Mouse (Mus musculus): ENCODE results near the gene Rnf10. TPM values are rescaled to one million over a fixed set of nuclear protein-coding genes. Genes with fewer than 3 reads are reported as not detected.

Gene Rnf10
- polyA plus RNA-seq, 1 experiment: 220 TPM

DNA sequence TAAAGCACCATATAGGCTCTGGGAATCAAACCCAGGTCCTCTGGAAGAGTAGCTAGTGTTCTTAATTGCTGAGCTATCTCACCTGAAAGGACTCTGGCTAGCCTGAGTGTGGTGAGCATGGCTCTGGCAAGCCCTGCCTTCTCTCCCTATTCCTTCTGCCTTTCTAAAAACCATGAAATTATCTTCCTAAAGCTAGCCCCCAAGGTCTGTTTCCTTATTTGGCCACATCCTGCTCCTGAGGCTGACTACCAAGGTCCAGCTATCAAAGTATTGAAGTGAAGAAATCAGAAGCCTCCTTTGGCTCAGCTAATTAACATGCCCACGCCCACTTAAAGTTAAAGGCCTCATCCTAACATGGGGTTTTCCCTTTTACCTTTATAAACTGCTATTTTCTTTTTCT is 2.1 kb upstream of the Rnf10 start:
- DNase-seq (ENCODE audit: low read depth): no peak
- no peak for TF ChIP-seq CTCF (IDR thresholded peaks at IDR 0.05; ENCODE audit: borderline replicate concordance, extremely low read depth, insufficient read depth, insufficient read length)
- TF ChIP-seq POLR2A (IDR thresholded peaks at IDR 0.05; ENCODE audit: borderline replicate concordance, extremely low read depth, insufficient read depth, insufficient read length, poor library complexity, severe bottlenecking): no peak

DNA sequence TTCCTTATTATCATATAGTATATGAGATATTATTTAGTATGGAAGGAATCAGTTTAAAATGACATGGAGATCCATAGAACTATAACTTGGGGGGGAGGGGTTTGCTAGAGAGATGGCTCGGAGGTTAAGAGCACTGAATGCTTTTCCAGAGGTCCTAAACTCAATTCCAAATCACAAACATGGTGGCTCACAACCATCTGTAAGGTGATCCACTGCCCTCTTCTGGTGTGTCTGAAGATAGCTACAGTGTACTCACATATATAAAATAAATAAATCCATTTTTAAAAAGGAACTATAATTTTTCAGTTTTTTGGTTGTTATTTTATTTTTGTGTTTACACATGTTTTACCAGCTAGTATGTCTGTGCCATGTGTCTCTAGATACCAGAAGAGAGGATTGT is 1.7 kb upstream of the Rnf10 start:
- TF ChIP-seq CTCF (IDR thresholded peaks at IDR 0.05; ENCODE audit: borderline replicate concordance, extremely low read depth, insufficient read depth, insufficient read length) (no peak), POLR2A (IDR thresholded peaks at IDR 0.05; ENCODE audit: borderline replicate concordance, extremely low read depth, insufficient read depth, insufficient read length, poor library complexity, severe bottlenecking) (no peak)
- DNase-seq (ENCODE audit: low read depth): no peak

DNA sequence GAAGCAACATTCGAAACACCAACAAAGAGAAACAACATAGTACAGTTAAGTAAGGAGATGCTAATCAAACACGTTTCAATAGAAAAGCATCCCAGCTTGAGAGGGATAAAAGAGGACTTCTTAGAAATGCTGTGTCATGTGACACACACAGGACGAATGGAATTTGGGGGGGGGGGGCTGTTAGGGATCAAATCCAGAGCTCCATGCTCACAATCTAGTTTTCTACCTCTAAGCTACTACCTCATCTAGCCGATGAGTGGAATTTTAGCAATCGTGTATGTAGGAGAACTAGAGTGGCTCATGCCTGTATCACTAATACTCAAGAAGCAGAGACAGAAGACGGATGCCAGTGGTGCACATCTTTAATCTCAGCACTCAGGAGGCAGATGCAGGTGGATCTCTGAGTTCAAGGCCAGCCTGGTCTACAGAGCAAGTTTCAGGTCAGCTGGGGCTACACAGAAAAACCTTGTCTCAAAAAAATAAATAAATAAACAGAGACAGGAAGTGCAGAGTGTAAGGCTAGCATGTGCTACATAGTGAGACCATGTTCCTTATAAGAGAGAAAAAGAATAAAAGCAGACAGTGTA is 944 bp upstream of the Rnf10 start:
- TF ChIP-seq POLR2A (IDR thresholded peaks at IDR 0.05; ENCODE audit: borderline replicate concordance, extremely low read depth, insufficient read depth, insufficient read length, poor library complexity, severe bottlenecking) (no peak), CTCF (IDR thresholded peaks at IDR 0.05; ENCODE audit: borderline replicate concordance, extremely low read depth, insufficient read depth, insufficient read length) (no peak)
- DNase-seq (ENCODE audit: low read depth): peak; percentile 12

DNA sequence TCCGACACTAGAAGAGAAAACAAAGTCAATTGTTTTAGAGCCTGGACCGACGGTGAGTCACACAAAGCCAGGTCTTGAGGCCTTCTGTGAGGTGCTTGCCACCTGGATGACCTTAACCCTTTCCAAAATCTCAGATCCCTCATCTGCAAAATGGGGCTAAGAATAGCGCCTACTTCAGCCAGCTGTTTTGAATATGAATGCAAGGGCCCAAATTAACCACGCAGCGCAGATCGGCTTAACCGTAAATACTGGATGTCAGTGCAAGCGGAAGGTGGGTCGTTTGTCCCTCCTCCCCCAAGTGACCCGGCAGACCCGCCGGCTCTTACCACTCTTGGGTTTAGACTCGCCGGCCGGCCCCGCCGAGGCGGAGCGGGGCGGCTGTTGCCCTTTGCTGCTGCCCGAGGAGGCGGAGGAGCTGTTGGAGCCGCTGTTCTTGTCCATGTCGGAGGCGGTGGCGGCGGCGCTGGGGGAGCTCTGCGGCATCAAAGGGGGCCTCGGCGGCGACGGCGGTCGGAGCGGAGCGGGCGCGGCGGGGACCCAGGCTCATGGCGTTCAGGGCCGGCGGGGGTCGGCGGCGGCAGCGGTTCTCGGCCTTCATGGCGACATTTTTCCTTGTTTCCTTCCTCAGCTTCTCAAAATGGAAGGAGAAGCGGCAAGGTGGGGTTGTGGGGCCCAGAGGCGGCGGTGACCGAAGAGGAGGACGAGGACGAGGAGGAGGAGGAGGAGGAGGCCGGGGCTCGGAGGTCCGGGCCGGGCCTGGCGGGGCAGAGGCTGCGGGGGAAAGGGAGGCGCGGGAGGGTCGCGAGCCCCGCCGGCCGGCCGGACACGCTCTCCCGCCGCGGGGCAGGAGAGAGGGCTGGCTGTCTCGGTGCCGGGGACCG is 527 bp downstream of the Rnf10 start:
- TF ChIP-seq POLR2A (IDR thresholded peaks at IDR 0.05; ENCODE audit: borderline replicate concordance, extremely low read depth, insufficient read depth, insufficient read length, poor library complexity, severe bottlenecking) (no peak; the same call in 1 of the 2 replicates), CTCF (IDR thresholded peaks at IDR 0.05; ENCODE audit: borderline replicate concordance, extremely low read depth, insufficient read depth, insufficient read length) (no peak)
- DNase-seq (ENCODE audit: low read depth): peak; percentile 60

DNA sequence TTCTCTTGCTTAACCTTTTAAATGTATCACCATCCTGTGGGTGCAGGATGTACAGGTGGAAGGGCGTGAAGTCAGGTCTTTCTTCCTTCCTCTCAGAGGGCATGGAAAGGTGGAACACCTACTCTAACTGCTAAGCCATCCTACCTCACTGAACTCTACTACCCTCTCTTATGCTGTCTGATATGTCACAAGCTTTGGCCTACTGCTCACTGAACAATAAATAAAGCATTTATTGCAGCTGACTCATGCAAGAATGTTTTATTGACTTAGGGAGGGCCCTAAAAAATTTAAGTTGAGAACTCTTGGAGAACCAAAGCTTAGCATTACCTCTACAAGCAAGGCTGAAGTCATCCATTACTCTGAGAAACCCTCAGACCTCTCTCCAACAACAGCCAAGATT is 2.7 kb downstream of the Rnf10 start:
- TF ChIP-seq POLR2A (IDR thresholded peaks at IDR 0.05; ENCODE audit: borderline replicate concordance, extremely low read depth, insufficient read depth, insufficient read length, poor library complexity, severe bottlenecking) (no peak), CTCF (IDR thresholded peaks at IDR 0.05; ENCODE audit: borderline replicate concordance, extremely low read depth, insufficient read depth, insufficient read length) (no peak)
- no peak for DNase-seq (ENCODE audit: low read depth)

DNA sequence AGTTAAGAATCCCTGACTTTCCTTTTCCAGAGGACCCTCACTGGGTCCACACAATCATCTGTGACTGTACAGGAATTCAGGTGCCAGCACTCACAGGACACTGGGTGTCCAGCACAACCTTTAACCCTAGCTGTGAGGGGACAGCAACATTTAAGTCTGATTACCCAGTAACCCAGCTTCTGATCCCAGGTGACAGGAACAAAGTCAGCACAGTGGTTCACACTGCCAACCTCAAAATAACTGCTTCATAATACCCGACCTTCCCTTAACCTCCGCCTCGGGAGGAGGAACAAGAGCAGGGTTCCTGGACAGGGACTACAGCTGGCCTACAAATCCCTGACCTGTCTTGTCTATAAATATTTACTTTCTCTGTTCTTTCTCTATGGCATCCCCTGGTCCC is 4.4 kb downstream of the Rnf10 start:
- no peak for TF ChIP-seq CTCF (IDR thresholded peaks at IDR 0.05; ENCODE audit: borderline replicate concordance, extremely low read depth, insufficient read depth, insufficient read length)
- TF ChIP-seq POLR2A (IDR thresholded peaks at IDR 0.05; ENCODE audit: borderline replicate concordance, extremely low read depth, insufficient read depth, insufficient read length, poor library complexity, severe bottlenecking): no peak
- no peak for DNase-seq (ENCODE audit: low read depth)

DNA sequence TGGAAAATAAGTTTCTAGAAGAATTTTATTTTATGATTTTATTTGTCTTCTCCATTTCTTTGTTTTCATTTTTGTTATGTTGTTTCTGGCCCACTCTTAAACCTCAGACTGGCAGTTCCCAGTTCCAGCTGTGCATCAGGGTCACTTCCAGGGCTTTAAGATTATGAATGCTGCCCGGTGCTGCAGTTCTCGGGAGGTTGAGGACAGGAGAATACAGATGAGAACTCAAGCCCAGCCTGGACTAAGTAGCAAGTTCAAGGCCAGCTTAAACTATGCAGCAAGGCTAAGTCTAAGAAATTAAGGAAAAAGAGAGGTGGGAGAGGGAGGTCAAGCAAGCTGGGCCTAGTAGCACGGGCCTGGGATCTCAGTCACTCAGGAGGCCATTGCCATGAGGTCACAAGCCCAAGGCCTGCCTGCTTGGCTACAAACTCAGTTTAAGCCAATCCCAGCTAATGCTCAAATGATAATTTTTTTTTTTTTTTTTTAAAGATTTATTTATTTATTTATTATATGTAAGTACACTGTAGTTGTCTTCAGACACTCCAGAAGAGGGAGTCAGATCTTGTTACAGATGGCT is 5.1 kb downstream of the Rnf10 start:
- no peak for DNase-seq (ENCODE audit: low read depth)
- TF ChIP-seq POLR2A (IDR thresholded peaks at IDR 0.05; ENCODE audit: borderline replicate concordance, extremely low read depth, insufficient read depth, insufficient read length, poor library complexity, severe bottlenecking) (no peak), CTCF (IDR thresholded peaks at IDR 0.05; ENCODE audit: borderline replicate concordance, extremely low read depth, insufficient read depth, insufficient read length) (no peak)

DNA sequence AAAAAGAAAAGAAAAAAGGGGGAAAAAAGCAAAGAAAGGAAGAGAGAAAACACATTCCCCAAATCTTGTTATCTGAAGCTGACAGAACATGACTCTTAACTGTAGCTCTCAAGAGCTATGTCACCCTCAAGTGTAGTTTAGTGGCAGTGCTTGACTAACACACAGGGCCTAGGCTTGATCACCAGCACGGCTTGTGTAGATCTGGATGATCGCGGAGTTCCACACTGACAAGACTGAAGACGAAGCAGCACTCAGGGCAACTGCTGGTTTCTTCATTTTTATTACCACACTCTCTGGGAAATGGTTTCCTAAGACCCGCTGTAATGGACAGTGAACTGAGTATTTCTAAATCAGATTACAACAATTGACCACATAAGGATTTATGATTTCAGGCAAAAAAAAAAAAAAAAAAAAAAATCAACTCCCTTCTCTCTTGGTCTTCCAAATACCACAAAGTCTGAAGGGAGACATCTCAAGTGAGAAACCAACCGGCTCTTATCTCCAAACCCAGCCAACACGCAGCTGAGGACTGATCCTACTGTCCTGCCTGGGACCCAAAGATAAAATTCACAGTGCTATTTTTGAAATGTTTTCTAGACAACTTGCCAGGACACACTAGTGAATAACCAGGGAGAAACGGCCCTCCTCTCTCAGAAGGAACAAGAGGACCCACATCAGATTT is 5.8 kb downstream of the Rnf10 start:
- no peak for DNase-seq (ENCODE audit: low read depth)
- TF ChIP-seq CTCF (IDR thresholded peaks at IDR 0.05; ENCODE audit: borderline replicate concordance, extremely low read depth, insufficient read depth, insufficient read length): no peak
- TF ChIP-seq POLR2A (IDR thresholded peaks at IDR 0.05; ENCODE audit: borderline replicate concordance, extremely low read depth, insufficient read depth, insufficient read length, poor library complexity, severe bottlenecking): no peak

DNA sequence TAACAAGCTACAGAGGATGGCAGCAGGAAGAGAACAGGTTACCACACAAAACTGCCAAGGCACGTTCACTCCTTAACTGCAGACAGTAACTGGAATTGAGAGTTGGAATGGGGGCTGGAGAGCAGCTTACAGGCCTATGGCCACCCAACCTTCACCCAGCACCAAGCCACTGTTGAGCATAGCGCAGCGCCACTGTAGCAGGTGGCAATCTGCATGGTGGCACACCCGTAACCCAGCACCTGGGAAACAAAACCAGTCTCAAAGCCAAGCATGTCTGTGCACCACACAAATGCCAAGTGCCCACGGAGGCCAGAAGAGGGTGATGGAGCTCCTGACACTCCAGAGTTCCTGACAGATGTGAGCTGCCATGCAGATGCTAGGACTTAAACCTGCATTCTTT is 6.4 kb downstream of the Rnf10 start:
- no peak for TF ChIP-seq POLR2A (IDR thresholded peaks at IDR 0.05; ENCODE audit: borderline replicate concordance, extremely low read depth, insufficient read depth, insufficient read length, poor library complexity, severe bottlenecking)
- TF ChIP-seq CTCF (IDR thresholded peaks at IDR 0.05; ENCODE audit: borderline replicate concordance, extremely low read depth, insufficient read depth, insufficient read length): no peak
- DNase-seq (ENCODE audit: low read depth): no peak

DNA sequence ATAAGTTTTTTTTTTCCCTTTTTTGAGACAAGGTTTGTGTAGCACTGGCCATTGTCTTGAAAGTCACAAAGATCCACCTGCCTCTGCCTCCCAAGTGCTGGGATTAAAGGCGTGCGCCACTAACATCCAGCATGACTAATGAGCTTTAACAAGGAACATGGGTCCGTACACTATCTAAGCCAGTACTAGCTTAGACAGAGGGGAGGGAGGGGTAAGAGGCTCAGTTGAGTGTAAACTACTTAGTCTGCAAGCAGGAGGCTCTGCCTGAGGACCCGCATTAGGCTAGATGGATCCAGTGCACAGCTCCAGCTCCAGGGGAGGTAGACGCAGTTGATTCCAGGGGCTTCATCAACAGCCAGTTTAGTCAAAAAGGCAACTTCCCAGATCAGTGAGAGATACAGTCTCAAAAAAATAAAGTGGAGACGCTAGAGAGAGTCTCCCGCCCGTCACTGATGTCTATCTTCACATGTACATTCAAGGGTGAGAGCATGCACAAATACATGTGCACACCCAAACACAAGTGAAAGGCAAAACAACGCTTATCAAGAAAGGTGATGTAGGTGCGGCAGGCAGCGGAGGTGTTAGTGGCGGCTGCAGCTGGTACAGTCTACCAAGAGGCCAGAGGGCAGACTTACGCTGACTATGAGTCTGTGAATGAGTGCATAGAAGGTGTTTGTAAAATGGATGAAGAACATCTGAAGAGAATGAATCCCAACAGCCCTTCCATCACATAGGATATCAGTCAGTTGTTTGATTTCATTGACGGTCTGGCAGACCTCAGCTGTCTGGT is 10.0 kb downstream of the Rnf10 start:
- TF ChIP-seq POLR2A (IDR thresholded peaks at IDR 0.05; ENCODE audit: borderline replicate concordance, extremely low read depth, insufficient read depth, insufficient read length, poor library complexity, severe bottlenecking): no peak
- no peak for TF ChIP-seq CTCF (IDR thresholded peaks at IDR 0.05; ENCODE audit: borderline replicate concordance, extremely low read depth, insufficient read depth, insufficient read length)
- DNase-seq (ENCODE audit: low read depth): no peak

Data from brain, embryonic 14.5 days (tissue).